Mouse (Mus musculus) liver, embryonic 15.5 days (tissue): ENCODE results near the gene Usp39. TPM values are rescaled to one million over a fixed set of nuclear protein-coding genes. Genes with fewer than 3 reads are reported as not detected.
A peak's percentile ranks its signal among the peaks of the same experiment; 100 is the strongest.

Experiments
- ATAC-seq: fragments of 200-750 bp; cut with Nextera tagmentation; 2 replicates; pipeline ENCODE4 v1.8.0; 2017; ENCODE audit warnings: moderate number of reproducible peaks, mild to moderate bottlenecking, moderate library complexity; ENCODE audit not compliant: insufficient read depth
- H3K27ac ChIP-seq: fragments of 300-500 bp; sonication (generic); replicated peaks from 2 replicates; pipeline ENCODE4 v1.5.1; 2015; ENCODE audit warnings: mild to moderate bottlenecking, inconsistent platforms
- H3K27me3 ChIP-seq: fragments of 300-500 bp; sonication (generic); 2 replicates; pipeline ENCODE4 v1.6.1; 2015; ENCODE audit warnings: mild to moderate bottlenecking, inconsistent platforms
- H3K36me3 ChIP-seq: fragments of 300-500 bp; sonication (generic); replicated peaks from 2 replicates; pipeline ENCODE4 v1.6.1; 2015; ENCODE audit warnings: moderate library complexity, mild to moderate bottlenecking, inconsistent platforms
- H3K4me1 ChIP-seq: fragments of 300-500 bp; sonication (generic); replicated peaks from 2 replicates; pipeline ENCODE4 v1.6.1; 2015; ENCODE audit warnings: inconsistent platforms
- H3K4me2 ChIP-seq: fragments of 300-500 bp; sonication (generic); 2 replicates; pipeline ENCODE4 v1.6.1; 2015; ENCODE audit warnings: moderate library complexity, mild to moderate bottlenecking, inconsistent platforms
- H3K4me3 ChIP-seq: fragments of 300-500 bp; sonication (generic); replicated peaks from 2 replicates; pipeline ENCODE4 v1.5.1; 2015; ENCODE audit warnings: mild to moderate bottlenecking, inconsistent platforms
- H3K9ac ChIP-seq: fragments of 300-500 bp; sonication (generic); 2 replicates; pipeline ENCODE4 v1.6.1; 2015; ENCODE audit warnings: moderate library complexity, mild to moderate bottlenecking, inconsistent platforms
- H3K9me3 ChIP-seq: fragments of 300-500 bp; sonication (generic); replicated peaks from 2 replicates; pipeline ENCODE4 v1.6.1; 2016; ENCODE audit warnings: inconsistent platforms
- WGBS: fragments of 180-500 bp; shearing (Covaris S2); methylation state at CpG from one replicate; pipeline ENCODE4 v1.1.7; 2015; ENCODE audit warnings: mixed read lengths; ENCODE audit not compliant: insufficient replicate concordance; 5-methylcytosine and 5-hydroxymethylcytosine counted together
- polyA plus RNA-seq: library from polyadenylated mRNA; unstranded; fragments of >200 nt; fragmentation: Nextera tagmentation; extraction: Ambion mirVana; gene quantifications from 2 replicates; pipeline ENCODE4 v1.2.1, GENCODE M21; 2015

The Usp39 gene
- polyA plus RNA-seq, 1 experiment from 2014 or later, result 38.7 TPM

DNA sequence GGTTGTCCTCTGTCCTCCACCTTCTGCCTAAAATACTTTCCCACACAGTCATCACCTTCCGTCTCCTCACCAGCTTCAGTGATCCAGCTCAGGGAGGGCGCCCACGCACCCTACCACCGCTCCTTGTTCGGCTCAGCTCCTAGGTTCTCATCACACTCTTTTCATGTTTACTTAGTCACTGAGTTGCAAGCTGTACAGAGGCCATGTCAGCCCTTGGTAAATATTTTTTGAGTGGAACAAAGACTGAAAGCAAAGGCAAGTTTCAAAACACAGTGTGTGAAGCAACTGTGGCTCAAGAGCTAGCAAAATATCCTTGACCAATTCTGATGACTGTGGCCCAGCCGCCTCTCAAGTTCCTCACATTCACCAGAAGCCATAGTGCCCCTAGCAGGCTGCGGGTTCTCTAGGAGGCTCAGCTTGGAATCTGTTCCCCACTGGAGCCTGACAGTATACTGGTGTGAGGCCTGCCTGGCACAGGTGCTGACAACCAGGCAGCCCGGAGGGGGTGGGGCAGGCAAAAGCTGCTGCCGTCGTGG, 72.8 kb downstream of the Usp39 start:
- 64% methylated on average over 10 of the region's 10 CpGs for WGBS
- H3K27ac ChIP-seq, result peak overlapping the region; percentile 89
- H3K4me2 ChIP-seq, result peak overlapping the region; percentile 68
- peak; percentile 36 for ATAC-seq
- H3K4me3 ChIP-seq, result no peak overlapping the region
- peaks cover 55% of the 10 kb centered on the region for H3K4me1 ChIP-seq
- H3K9ac ChIP-seq, result peak overlapping the region; percentile 54; the same call in 1 of the 2 replicates
- peaks cover 21% of the 10 kb centered on the region for H3K27me3 ChIP-seq
- 0 out of 2 replicates have a peak, but pooled peaks cover 3% of the 10 kb centered on the region for H3K9me3 ChIP-seq
- H3K36me3 ChIP-seq, result no peaks in the 10 kb centered on the region

DNA sequence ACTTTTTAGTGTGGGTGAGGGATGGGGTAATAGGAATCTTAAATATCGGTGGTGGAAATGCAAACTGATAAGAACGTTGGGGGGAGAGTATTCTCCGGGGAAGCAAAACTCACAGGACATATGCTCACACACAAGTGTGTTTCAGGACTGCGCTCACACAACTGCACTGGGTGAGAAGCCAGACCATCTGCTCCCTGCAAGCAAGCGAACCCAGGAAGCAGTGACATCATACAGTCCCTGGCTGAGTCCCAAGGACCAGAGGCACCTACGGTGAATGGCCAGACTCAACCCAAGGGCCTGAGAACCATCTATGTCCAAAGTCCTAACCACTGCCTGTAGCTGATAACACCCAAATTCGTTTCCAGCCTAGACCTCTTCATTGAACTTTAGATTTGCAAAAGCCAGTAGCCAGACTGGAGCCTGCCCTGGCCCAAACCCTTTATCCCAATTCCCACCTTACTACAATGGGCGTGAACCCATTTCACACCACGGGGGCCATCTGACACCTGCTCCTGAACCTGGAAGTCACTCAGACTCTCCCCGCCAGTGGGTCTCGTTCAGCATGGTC, 73.9 kb downstream of the Usp39 start:
- no peak overlapping the region for H3K4me2 ChIP-seq
- H3K36me3 ChIP-seq, result no peaks in the 10 kb centered on the region
- H3K27ac ChIP-seq, result peak overlapping the region; percentile 89
- no peak for ATAC-seq
- H3K9me3 ChIP-seq, result 0 out of 2 replicates have a peak, but pooled peaks cover under 1% of the 10 kb centered on the region
- WGBS, result 55% methylated on average over 11 of the region's 11 CpGs
- H3K4me3 ChIP-seq, result no peak overlapping the region
- peaks cover 51% of the 10 kb centered on the region for H3K4me1 ChIP-seq
- H3K27me3 ChIP-seq, result peaks cover 33% of the 10 kb centered on the region
- no peak overlapping the region for H3K9ac ChIP-seq

DNA sequence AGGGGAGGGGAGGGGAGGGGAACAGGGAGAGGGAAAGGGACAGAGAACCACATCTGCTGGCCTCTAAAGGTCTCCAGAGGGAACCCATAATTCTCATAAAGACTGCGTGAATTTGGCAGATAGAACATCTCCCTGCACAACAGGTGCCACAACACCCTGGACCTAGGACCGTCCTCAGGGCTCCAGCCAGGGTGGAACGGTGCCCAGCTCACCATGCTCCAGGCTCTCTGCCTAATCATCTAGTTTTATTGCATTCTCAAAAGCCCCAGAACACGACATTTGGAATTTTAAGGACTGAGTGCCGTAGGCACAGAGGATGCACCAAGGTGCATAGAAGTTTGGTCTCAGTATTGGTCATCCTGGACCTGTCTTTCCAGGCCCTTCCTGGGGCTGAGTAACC, 74.7 kb downstream of the Usp39 start:
- peaks cover 40% of the 10 kb centered on the region for H3K27me3 ChIP-seq
- no peaks in the 10 kb centered on the region for H3K36me3 ChIP-seq
- no peak for ATAC-seq
- no peak overlapping the region for H3K27ac ChIP-seq
- 71% methylated on average over 5 of the region's 5 CpGs for WGBS
- H3K4me2 ChIP-seq, result no peak overlapping the region
- H3K9ac ChIP-seq, result no peak overlapping the region
- no peaks in the 10 kb centered on the region for H3K9me3 ChIP-seq
- H3K4me3 ChIP-seq, result no peak overlapping the region
- peaks cover 55% of the 10 kb centered on the region for H3K4me1 ChIP-seq

Other genes with a start within 250 kb of the Usp39 start
- 185 and 213 TPM in 2 replicates for gene St3gal5, start 247.6 kb downstream of the Usp39 start, polyA plus RNA-seq
- gene Atoh8, start 109.6 kb downstream of the Usp39 start, polyA plus RNA-seq, result 0.88 and 0.96 TPM in 2 replicates
- not detected in 2 replicates for gene Sftpb, start 40.6 kb downstream of the Usp39 start, polyA plus RNA-seq
- 11.6 and 14.5 TPM in 2 replicates for gene 0610030E20Rik, start 2.1 kb upstream of the Usp39 start, polyA plus RNA-seq
- gene Tmem150a, start 10.3 kb upstream of the Usp39 start, polyA plus RNA-seq, result 52.0 and 62.6 TPM in 2 replicates
- 82.5 and 88.5 TPM in 2 replicates for gene Rnf181, start 21.8 kb upstream of the Usp39 start, polyA plus RNA-seq
- 66.2 and 67.1 TPM in 2 replicates for gene Vamp5, start 35.3 kb upstream of the Usp39 start, polyA plus RNA-seq
- 239 and 242 TPM in 2 replicates for gene Vamp8, start 45.5 kb upstream of the Usp39 start, polyA plus RNA-seq
- 27.5 and 29.8 TPM in 2 replicates for gene Ggcx, start 69.1 kb upstream of the Usp39 start, polyA plus RNA-seq
- gene Mat2a, start 94.4 kb upstream of the Usp39 start, polyA plus RNA-seq, result 136 and 143 TPM in 2 replicates
- not detected in 2 replicates for gene Sh2d6, start 176.5 kb upstream of the Usp39 start, polyA plus RNA-seq
- gene Capg, start 199.2 kb upstream of the Usp39 start, polyA plus RNA-seq, result 20.4 and 23.8 TPM in 2 replicates